Mouse (Mus musculus) layer of hippocampus, adult 11-12 months (tissue): Measurements from ENCODE around the gene Gnat3.
"Not testable (repeated sequence)": the region's sequence is repeated elsewhere in the genome, so short reads cannot be mapped to it uniquely, and the experiment has no call there.

ENCODE experiments used
- DNase-seq: peaks from one replicate; pipeline ENCODE4 v3.0.0; 2022; ENCODE audit warnings: low spot score

The Gnat3 gene

GRCm38 (mm10) chr5:17962249-17962648, at the start of gene Gnat3:
Gene Gnat3 (plus strand): TSS chr5:17962549.
- DNase-seq = no peak

- no peak for DNase-seq
Observed at GRCm38 (mm10) chr5:17918966-17919365, 43.4 kb upstream of the Gnat3 start.

- DNase-seq = no peak
Observed at GRCm38 (mm10) chr5:17923648-17924047, 38.7 kb upstream of the Gnat3 start.

- no peak for DNase-seq
Observed at GRCm38 (mm10) chr5:17924085-17924518, 38.2 kb upstream of the Gnat3 start.

GRCm38 (mm10) chr5:17928471-17928870, 33.9 kb upstream of the Gnat3 start:
- DNase-seq = no peak

- no peak for DNase-seq
Observed at GRCm38 (mm10) chr5:17929006-17929567, 33.3 kb upstream of the Gnat3 start.

- DNase-seq = not testable (repeated sequence)
Observed at GRCm38 (mm10) chr5:17931588-17931987, 30.8 kb upstream of the Gnat3 start.

GRCm38 (mm10) chr5:17934501-17934900, 27.8 kb upstream of the Gnat3 start:
- no peak for DNase-seq

GRCm38 (mm10) chr5:17938170-17938939, 24.0 kb upstream of the Gnat3 start:
- no peak for DNase-seq

- no peak for DNase-seq
Observed at GRCm38 (mm10) chr5:17956468-17956867, 5.9 kb upstream of the Gnat3 start.

- DNase-seq = no peak
Observed at GRCm38 (mm10) chr5:17969704-17970390, 7.5 kb downstream of the Gnat3 start.

GRCm38 (mm10) chr5:17970391-17970730, 8.0 kb downstream of the Gnat3 start:
- no peak for DNase-seq

- no peak for DNase-seq
Observed at GRCm38 (mm10) chr5:17980501-17981121, 18.3 kb downstream of the Gnat3 start.

GRCm38 (mm10) chr5:17982770-17983169, 20.4 kb downstream of the Gnat3 start:
- DNase-seq = no peak

GRCm38 (mm10) chr5:17984522-17984921, 22.2 kb downstream of the Gnat3 start:
- DNase-seq = no peak

GRCm38 (mm10) chr5:17986611-17987010, 24.3 kb downstream of the Gnat3 start:
- no peak for DNase-seq

- DNase-seq = no peak
Observed at GRCm38 (mm10) chr5:17990618-17991017, 28.3 kb downstream of the Gnat3 start.

- DNase-seq = no peak
Observed at GRCm38 (mm10) chr5:17999570-17999969, 37.2 kb downstream of the Gnat3 start.

- DNase-seq = no peak
Observed at GRCm38 (mm10) chr5:18000185-18000584, 37.8 kb downstream of the Gnat3 start.

- no peak for DNase-seq
Observed at GRCm38 (mm10) chr5:18001646-18002045, 39.3 kb downstream of the Gnat3 start.

GRCm38 (mm10) chr5:18003675-18004074, 41.3 kb downstream of the Gnat3 start:
- DNase-seq = no peak

GRCm38 (mm10) chr5:18004824-18005611, 42.7 kb downstream of the Gnat3 start:
- no peak for DNase-seq
